ENCODE assay signal across 17 mouse cellular contexts in genomic region chr9:102806056-102806573, GRCm38 (mm10). TPM values are rescaled to one million over a fixed set of nuclear protein-coding genes. Genes with fewer than 3 reads are reported as not detected.
DNase-seq lines count a peak whose midpoint lies in the region; ATAC-seq lines count a peak whose summit lies in the region.
"Had no signal": no experiment of that assay in that cellular context is flagged by ENCODE, and none has a peak within 500 bp of the region (broad histone marks: within the 10 kb centered on the region; RNA-seq: fewer than 3 reads in every experiment).

No protein-coding gene starts in this region.

- H3K4me3 ChIP-seq in embryonic facial prominence, embryonic 15.5 days (replicated peaks): no peak overlapping the region
- no peak overlapping the region for H3K4me3 ChIP-seq in liver, embryonic 12.5 days

- H3K27ac ChIP-seq in embryonic facial prominence, embryonic 15.5 days (replicated peaks): peak overlapping the region; percentile 35
- no peak overlapping the region for H3K27ac ChIP-seq in liver, embryonic 12.5 days
- H3K27ac ChIP-seq: liver, embryonic 14.5 days had no signal

- no peak overlapping the region for H3K9ac ChIP-seq in embryonic facial prominence, embryonic 15.5 days
- H3K9ac ChIP-seq in liver, embryonic 12.5 days: no peak overlapping the region
- H3K9ac ChIP-seq: liver, embryonic 14.5 days had no signal

- H3K4me1 ChIP-seq in embryonic facial prominence, embryonic 15.5 days: peaks cover 20% of the 10 kb centered on the region; the same call in 1 of the 2 replicates
- no peaks in the 10 kb centered on the region for H3K4me1 ChIP-seq in liver, embryonic 12.5 days

- peak; percentile 91 for DNase-seq in heart, adult 11 months
- DNase-seq in heart, postnatal 36 days: no peak
- DNase-seq in MN1 (ENCODE audit: low spot score): peak; percentile 9
- peak; percentile 35 for DNase-seq in lung, postnatal 25 days (ENCODE audit: low spot score)
- no peak for DNase-seq in layer of hippocampus, postnatal 10 days (ENCODE audit: low spot score in 2 of 2)
- DNase-seq in ovary, postnatal 14 days (ENCODE audit: low spot score): no peak
- DNase-seq: adrenal gland, adult 8-10 months; cerebellum, adult 2 months; gastrocnemius, postnatal 25 days; heart, postnatal 10 days; kidney, postnatal 4 days; thymus, postnatal 14 days had no signal

- intact Hi-C loops in heart, postnatal 36 days (cut with DNase I): no loop called here

- ATAC-seq in embryonic facial prominence, embryonic 15.5 days (ENCODE audit: insufficient number of reproducible peaks, low FRiP score, low TSS enrichment, low read depth): peak; percentile 29; the same call in 1 of the 2 replicates
- no peak for ATAC-seq in liver, embryonic 12.5 days
- ATAC-seq: CD4-positive, CD25-positive, alpha-beta regulatory T cell, adult 4 months had no signal

- 32% methylated on average over 10 of the region's 10 CpGs for WGBS in embryonic facial prominence, embryonic 15.5 days
- WGBS in liver, embryonic 12.5 days (ENCODE audit: insufficient replicate concordance): 60% methylated on average over 10 of the region's 10 CpGs

- no peaks in the 10 kb centered on the region for H3K27me3 ChIP-seq in embryonic facial prominence, embryonic 15.5 days
- 0 out of 2 replicates have a peak, but pooled peaks cover 8% of the 10 kb centered on the region for H3K27me3 ChIP-seq in liver, embryonic 12.5 days (replicated peaks)

- H3K9me3 ChIP-seq in embryonic facial prominence, embryonic 15.5 days (replicated peaks): no peaks in the 10 kb centered on the region
- H3K9me3 ChIP-seq in liver, embryonic 12.5 days (replicated peaks): no peaks in the 10 kb centered on the region

- H3K4me2 ChIP-seq in embryonic facial prominence, embryonic 15.5 days (replicated peaks): no peak overlapping the region
- H3K4me2 ChIP-seq in liver, embryonic 12.5 days: no peak overlapping the region

- H3K36me3 ChIP-seq in embryonic facial prominence, embryonic 15.5 days: no peaks in the 10 kb centered on the region
- H3K36me3 ChIP-seq in liver, embryonic 12.5 days: no peaks in the 10 kb centered on the region

RNA-seq across cellular contexts. Expression of gene Ryk, which starts 28.6 kb away (rescaled TPM):
- 10 to 100 TPM; 38.9 to 39.0 TPM for total RNA-seq in heart, postnatal 36 days (2021)
- 24.8 and 33.1 TPM in 2 replicates for polyA plus RNA-seq in embryonic facial prominence, embryonic 15.5 days (2015; fragmentation: Nextera tagmentation; extraction: Ambion mirVana)
- 8.3 and 8.4 TPM in 2 replicates for polyA plus RNA-seq in liver, embryonic 12.5 days (2016; fragmentation: Nextera tagmentation; extraction: Ambion mirVana)
- total RNA-seq in layer of hippocampus, postnatal 10 days (2021): 10 to 100 TPM; 36.2 to 38.6 TPM
- total RNA-seq: neutrophil, adult 5-6 weeks had no signal

Comparison
In these comparisons a context has a peak if more than half of its experiments do, and no peak if none do; other contexts are left out.
1. DNase-seq: peak in heart, adult 11 months (single experiment), MN1 (single experiment) and lung, postnatal 25 days (single experiment); none in heart, postnatal 36 days (0 of 2), layer of hippocampus, postnatal 10 days (0 of 2) and ovary, postnatal 14 days (single experiment).